Mouse (Mus musculus): ENCODE data around the gene Rab3ip.

Gene Rab3ip

GRCm38 (mm10) chr10:116950009-116950769 lies at the start of gene Rab3ip:
Rab3ip (minus strand) TSS chr10:116950769.
- peak; percentile 90 for DNase-seq (ENCODE audit: low read depth, low spot score)

DNA sequence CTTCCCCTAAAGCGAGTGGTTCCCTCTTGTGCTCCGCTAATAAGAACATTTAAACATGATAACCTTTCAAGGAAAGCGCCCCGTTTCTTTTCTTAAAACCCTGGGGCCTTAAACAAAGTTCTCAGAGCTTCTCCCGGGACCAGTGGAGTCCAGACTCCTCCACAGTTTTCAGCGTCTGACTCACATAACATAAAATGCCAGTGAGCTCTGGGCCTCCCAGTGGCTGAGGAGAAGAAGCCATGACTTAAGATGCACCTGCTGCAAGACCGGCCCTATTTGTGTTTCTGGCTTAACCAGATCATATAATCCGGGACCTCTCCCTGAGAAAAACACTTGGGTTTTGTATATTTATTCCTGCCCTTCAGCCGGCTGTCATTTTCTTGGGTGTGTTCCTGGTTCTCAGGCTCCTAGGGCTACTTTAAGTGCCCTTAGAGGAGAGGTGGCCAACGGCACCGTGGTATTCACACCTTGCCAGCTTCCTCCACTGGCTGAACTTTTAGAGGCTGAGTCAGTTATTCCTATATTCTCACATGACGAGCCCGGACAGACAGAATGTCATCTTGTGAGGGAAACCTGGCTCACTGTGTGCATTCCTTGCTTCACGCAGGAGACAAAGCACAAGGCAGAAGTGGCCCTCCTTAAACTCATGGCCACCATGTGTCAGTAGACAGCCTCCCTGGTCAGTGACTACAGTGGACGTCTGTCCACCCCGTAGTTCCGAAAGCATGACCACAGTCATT lies 48.3 kb upstream of the Rab3ip start:
- no peak for DNase-seq (ENCODE audit: low read depth, low spot score)

DNA sequence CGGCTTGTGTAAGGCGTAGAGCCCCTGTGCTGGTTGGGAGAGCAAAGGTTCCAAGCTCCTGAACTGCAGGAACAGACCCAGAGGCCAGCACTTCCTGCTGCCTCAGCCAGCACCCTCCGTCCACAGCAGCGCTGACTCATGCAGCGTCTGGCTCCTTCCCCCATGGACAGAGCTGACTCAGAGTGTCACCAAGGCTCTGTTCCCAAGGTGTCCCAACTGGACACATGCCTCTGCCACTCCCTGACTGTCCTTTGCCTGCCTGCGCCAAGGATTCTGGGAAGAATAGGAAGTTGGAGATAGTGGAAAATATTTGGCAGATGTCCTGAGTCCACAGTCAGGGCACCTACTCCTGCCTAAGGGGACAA lies 45.6 kb upstream of the Rab3ip start:
- DNase-seq (ENCODE audit: low read depth, low spot score), result no peak

- DNase-seq (ENCODE audit: low read depth, low spot score), result no peak
Measured at GRCm38 (mm10) chr10:116995584-116996235, 45.1 kb upstream of the Rab3ip start.

DNA sequence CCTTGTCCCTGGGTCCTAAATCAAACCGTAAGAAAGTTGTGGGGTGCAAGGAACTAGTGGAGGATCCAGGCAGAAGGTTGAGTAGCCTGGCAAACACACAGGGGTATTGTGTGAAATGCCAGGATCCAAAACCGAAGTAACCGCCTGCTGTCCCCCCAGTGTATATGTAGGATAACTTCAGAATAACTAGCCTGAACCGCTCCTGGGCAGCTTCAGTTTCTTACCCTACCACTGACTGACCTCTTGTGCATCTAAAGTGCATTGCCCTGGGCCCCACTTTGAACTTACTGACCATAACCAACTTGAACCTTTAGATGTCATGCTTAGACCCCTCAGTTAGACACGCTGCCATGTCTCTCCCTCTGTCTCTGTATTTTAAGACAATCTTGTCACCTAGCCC lies 44.6 kb upstream of the Rab3ip start:
- no peak for DNase-seq (ENCODE audit: low read depth, low spot score)

DNA sequence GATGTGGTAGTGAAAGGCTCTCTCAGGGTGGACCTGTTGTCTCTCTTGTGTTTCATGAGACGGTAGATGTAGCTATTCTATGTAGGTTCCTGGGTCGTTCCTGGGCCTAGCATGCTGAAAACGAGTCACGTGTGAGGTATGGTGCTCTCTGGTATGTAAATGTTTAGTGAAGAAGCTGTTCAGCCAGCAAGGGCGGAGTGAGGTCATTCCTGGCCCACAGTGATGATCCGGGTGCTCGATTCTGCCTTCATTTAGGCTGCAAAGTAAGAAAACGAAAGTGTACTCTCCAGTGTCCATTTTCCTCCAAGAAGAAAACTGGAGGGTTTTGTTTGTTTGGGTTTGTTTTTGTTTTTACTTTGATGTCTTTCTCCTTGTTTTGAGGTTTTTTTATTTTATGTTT lies 43.4 kb upstream of the Rab3ip start:
- no peak for DNase-seq (ENCODE audit: low read depth, low spot score)

DNA sequence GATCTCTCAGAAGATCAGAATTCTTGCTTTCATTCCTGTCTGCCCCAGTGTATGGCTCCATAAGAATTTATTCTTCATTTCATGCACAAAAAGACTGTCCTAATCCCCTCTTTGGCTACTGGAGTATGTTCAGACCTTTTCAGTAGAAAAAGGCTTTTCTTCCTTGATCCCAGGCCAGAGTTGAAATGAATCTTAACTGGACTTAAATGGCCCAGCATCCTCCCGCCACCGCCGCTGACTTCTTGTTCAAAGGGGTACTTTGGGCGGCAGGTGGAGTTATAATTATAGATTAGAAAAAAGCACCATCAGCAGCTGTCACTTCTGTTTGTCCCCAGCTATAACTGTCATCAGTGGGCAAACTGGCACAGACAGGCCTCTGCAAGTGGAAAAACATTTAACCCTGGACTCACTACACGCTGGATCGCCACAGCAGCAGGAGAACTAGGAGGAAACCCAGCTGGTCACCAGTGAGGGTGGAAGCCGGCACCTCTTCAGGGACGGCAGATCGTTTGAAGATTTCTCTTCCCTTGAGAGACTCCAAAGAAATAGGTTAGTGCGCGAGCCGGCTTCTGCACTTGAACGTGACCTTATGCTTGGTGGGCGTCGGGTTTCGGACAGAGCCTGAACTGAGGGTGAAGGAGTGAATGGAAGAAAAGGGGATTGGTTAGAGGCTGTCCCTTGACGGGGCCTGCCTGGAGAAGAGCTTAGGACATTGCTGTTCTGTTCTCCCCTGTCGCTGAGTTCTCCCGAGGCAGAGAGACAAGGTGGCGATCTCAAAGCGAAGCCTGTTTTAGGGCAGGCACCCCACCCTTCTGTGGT lies 35.9 kb upstream of the Rab3ip start, which contains the start of gene Best3:
Best3 (plus strand) TSS at position 51 of the 819 bp plus-strand sequence.
- DNase-seq (ENCODE audit: low read depth, low spot score), result no peak

DNA sequence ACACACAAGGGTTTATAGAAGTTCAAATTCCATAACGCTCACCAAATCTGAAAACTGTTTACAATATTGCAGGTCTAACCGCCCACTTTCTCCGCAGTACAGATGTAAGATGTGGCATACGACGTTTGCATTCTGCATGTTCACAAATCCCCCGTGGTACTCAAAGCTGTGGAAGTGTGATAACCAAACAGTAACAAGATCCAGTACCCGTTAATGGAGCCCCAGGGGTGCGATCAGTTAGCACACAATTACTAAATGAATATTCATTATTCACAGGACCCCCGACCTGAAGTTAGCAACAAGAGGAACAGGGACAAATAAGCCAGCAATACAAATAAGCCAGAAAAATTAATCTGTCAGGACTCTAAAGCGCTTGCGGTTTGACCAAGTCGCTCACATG lies 34.3 kb upstream of the Rab3ip start:
- DNase-seq (ENCODE audit: low read depth, low spot score), result no peak

GRCm38 (mm10) chr10:116982526-116982925 lies 32.0 kb upstream of the Rab3ip start:
- DNase-seq (ENCODE audit: low read depth, low spot score), result no peak

- DNase-seq (ENCODE audit: low read depth, low spot score), result peak; percentile 9
Measured at GRCm38 (mm10) chr10:116980888-116981287, 30.3 kb upstream of the Rab3ip start.

GRCm38 (mm10) chr10:116980273-116980672 lies 29.7 kb upstream of the Rab3ip start:
- no peak for DNase-seq (ENCODE audit: low read depth, low spot score)

GRCm38 (mm10) chr10:116978841-116979240 lies 28.3 kb upstream of the Rab3ip start:
- DNase-seq (ENCODE audit: low read depth, low spot score), result no peak

DNA sequence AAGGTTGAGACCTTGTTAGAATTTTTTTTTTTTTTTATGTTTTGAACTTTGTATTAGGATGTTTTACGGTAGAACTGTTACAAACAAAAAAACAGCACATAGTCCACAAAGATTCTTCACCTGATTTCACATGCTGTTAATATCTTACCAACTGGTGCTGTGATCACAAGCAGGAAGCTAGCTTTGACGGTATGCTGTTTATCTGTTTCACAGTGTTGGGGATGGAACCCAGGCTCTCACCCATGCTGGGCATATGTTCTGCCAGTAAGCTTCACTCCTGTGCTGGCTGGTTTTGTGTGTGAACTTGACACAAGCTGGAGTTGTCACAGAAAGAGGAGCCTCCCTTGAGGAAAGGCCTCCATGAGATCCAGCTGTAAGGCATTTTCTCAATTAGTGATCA lies 27.3 kb upstream of the Rab3ip start:
- no peak for DNase-seq (ENCODE audit: low read depth, low spot score)

- DNase-seq (ENCODE audit: low read depth, low spot score), result no peak
Measured at GRCm38 (mm10) chr10:116977455-116977854, 26.9 kb upstream of the Rab3ip start.

DNA sequence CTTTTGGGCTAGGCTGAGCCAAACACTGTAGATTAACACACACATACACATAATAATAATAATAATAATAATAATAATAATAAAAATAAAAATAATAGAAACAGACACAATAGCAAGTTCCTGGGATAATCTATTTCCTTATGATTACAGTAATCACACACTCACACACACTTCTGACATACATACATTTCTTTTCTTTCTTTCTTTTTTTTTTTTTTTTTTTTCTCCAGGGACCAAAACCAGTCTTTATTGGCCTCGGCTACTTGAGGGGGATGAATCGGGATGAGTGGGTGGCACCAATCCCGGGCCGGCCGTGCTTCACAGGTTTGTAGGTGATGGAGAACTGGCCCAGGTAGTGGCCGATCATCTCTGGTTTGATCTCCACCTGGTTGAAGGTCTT lies 21.9 kb upstream of the Rab3ip start, which contains the start of gene Gm10271:
Gm10271 (minus strand) TSS at position 101 of the 400 bp plus-strand sequence.
- no peak for DNase-seq (ENCODE audit: low read depth, low spot score)

DNA sequence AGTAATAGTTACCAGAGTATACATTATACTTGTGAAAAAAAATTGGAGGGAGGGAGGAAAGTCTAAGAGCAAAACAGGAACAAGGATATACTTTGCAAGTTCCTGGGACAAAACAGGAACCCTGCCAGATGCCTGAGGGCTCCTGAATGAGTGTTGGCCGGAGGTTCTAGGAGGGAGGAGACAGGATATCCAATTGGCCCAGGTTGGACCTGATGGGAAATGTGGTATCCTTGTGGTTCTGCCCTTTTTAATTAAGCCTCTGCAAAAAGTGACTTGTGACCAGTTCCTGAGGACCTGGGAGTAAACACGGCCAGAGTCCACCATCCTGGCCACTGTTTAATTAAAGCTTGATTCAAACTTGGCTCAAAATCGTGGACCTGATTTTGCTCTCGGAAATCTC lies 18.2 kb upstream of the Rab3ip start:
- no peak for DNase-seq (ENCODE audit: low read depth, low spot score)

DNA sequence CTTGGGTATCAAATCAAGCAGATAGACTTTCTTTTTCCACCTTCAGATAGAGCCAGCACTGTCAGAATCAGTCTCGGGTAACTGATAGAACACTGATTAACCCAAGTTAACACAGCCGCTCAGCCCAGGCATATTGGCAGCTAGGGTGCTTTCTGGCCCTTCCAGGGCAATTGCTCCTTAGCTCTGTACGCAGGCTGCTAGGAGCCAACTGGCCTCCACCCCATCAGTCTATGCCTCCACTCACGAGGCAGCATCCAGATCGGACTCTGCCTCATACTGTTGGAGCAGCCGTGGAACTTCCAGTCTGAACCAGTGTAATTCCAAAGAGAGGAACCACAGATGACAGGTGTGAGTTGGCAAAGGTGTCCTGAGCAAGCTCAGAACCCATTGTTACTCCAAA lies 15.5 kb upstream of the Rab3ip start:
- DNase-seq (ENCODE audit: low read depth, low spot score), result no peak

- no peak for DNase-seq (ENCODE audit: low read depth, low spot score)
Measured at GRCm38 (mm10) chr10:116965297-116965696, 14.7 kb upstream of the Rab3ip start.

- DNase-seq (ENCODE audit: low read depth, low spot score), result no peak
Measured at GRCm38 (mm10) chr10:116964571-116964970, 14.0 kb upstream of the Rab3ip start.

DNA sequence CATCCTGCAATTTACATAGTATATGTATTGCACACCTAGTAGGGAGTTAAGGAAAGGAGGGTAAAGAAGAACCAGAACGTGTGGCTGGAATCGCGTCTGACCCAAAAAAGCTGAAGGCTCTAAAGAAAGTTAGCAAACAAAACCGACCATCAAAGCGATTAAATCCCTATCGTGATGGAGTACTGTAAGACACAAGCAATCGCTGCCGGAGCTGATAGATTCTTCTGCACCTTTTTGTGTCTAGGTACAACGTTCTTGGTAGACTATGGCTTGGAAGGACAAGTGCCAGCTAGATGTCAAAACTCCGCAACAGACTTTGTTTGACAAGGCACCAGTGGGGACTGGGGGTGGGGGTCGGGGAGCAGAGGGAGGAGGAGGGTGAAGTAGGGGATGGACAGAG lies 13.5 kb upstream of the Rab3ip start:
- DNase-seq (ENCODE audit: low read depth, low spot score), result no peak

DNA sequence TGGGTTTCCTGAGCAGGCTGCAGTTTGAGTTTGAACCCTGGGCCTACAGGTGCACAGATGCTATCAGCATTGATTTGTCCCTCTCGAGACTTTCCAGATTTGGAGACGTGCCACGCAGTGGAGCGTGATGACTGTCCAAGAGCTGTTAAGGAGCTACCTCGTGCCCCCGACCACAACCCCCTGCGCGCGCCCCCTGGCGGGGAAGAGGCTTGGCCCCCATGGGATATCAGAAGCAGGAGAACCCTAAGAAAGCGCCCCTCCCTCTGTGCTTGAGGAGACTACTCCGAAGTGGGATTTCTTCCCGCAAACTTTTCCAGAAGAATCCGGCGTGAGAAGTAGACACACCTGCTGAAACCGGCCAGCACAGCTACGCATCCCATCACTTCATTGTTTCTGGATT lies 12.2 kb upstream of the Rab3ip start:
- no peak for DNase-seq (ENCODE audit: low read depth, low spot score)

- no peak for DNase-seq (ENCODE audit: low read depth, low spot score)
Measured at GRCm38 (mm10) chr10:116962152-116962551, 11.6 kb upstream of the Rab3ip start.
